Mouse (Mus musculus) left cerebral cortex, postnatal 14 days (tissue): ENCODE measurements around the gene Rcl1. TPM values are rescaled to one million over a fixed set of nuclear protein-coding genes. Genes with fewer than 3 reads are reported as not detected.

ENCODE experiments used
- DNase-seq, 2 experiments: peaks; one replicate each; pipeline ENCODE4 v3.0.0; 2021 to 2022; ENCODE audit warnings: low spot score in 2 of 2, mixed read lengths in 1 of 2
- intact Hi-C: fragments of 180-260 bp; cut with DNase I; formaldehyde crosslinking; loops from one replicate; pipeline ENCODE4 v1.15.1; 2025
- long read RNA-seq, 2 experiments: library from polyadenylated mRNA; stranded (forward); transcript quantifications; one replicate each; pipeline ENCODE4 v2.0.0; 2021
- total RNA-seq, 2 experiments: library from RNA; stranded (reverse); gene quantifications; 2 replicates each; pipeline ENCODE4 v1.2.3; 2021

The Rcl1 gene
- 10 to 100 TPM; 12.7 to 15.6 TPM for total RNA-seq
- long read RNA-seq, experiment 1, transcript Rcl1-201 (9 exons, 1,803 nt): major isoform, 18 of 20 reads
- long read RNA-seq, experiment 1, partial matches to known transcripts: 0 of 20 reads
- long read RNA-seq, experiment 1, other reads (novel, unspliced or antisense): 2 of 20 reads
- long read RNA-seq, experiment 2, transcript Rcl1-201 (9 exons, 1,803 nt): major isoform, 11 of 11 reads
- long read RNA-seq, experiment 2, partial matches to known transcripts: 0 of 11 reads
- long read RNA-seq, experiment 2, other reads (novel, unspliced or antisense): 0 of 11 reads

GRCm38 (mm10) chr19:29100874-29101542 is at the start of gene Rcl1:
Gene Rcl1 (plus strand): TSS chr19:29101375.
- intact Hi-C loops: loop anchor here (10.0 kb wide), 1 partner anchor 154 kb away; the partner anchor contains the start of gene Jak2
- peak; percentile 96 for DNase-seq

- intact Hi-C loops: no loop called here
- DNase-seq: no peak
Measured at GRCm38 (mm10) chr19:29052786-29053185, 48.4 kb upstream of the Rcl1 start.

- no peak for DNase-seq
- intact Hi-C loops: no loop called here
Measured at GRCm38 (mm10) chr19:29054594-29054993, 46.6 kb upstream of the Rcl1 start.

GRCm38 (mm10) chr19:29055469-29055868 is 45.7 kb upstream of the Rcl1 start:
- intact Hi-C loops: no loop called here
- no peak for DNase-seq

GRCm38 (mm10) chr19:29058741-29059140 is 42.4 kb upstream of the Rcl1 start:
- no peak for DNase-seq
- intact Hi-C loops: no loop called here

GRCm38 (mm10) chr19:29059688-29060087 is 41.5 kb upstream of the Rcl1 start:
- intact Hi-C loops: loop anchor here (5.0 to 10.0 kb wide), 2 partner anchors 193 to 445 kb away; partner anchors contain the start of gene Jak2
- DNase-seq: no peak

- no peak for DNase-seq
- intact Hi-C loops: loop anchor here (5.0 to 10.0 kb wide), 2 partner anchors 192 to 445 kb away; partner anchors contain the start of gene Jak2
Measured at GRCm38 (mm10) chr19:29060299-29060698, 40.9 kb upstream of the Rcl1 start.

GRCm38 (mm10) chr19:29063009-29063408 is 38.2 kb upstream of the Rcl1 start:
- intact Hi-C loops: loop anchor here (5.0 to 10.0 kb wide), 2 partner anchors 189 to 442 kb away; partner anchors contain the start of gene Jak2
- no peak for DNase-seq

- peak; percentile 93 to 94 for DNase-seq
- intact Hi-C loops: loop anchor here (2.0 to 10.0 kb wide), 3 partner anchors 189 to 441 kb away; partner anchors contain the start of gene Jak2
Measured at GRCm38 (mm10) chr19:29063577-29064363, 37.4 kb upstream of the Rcl1 start.

- DNase-seq: no peak
- intact Hi-C loops: loop anchor here (2.0 to 10.0 kb wide), 3 partner anchors 188 to 440 kb away; partner anchors contain the start of gene Jak2
Measured at GRCm38 (mm10) chr19:29064451-29065102, 36.6 kb upstream of the Rcl1 start.

GRCm38 (mm10) chr19:29066981-29067471 is 34.1 kb upstream of the Rcl1 start:
- no peak for DNase-seq
- intact Hi-C loops: loop anchor here (10.0 kb wide), 1 partner anchor 438 kb away; no protein-coding TSS in a partner anchor

GRCm38 (mm10) chr19:29069195-29069594 is 32.0 kb upstream of the Rcl1 start:
- DNase-seq: no peak
- intact Hi-C loops: loop anchor here (10.0 kb wide), 1 partner anchor 436 kb away; no protein-coding TSS in a partner anchor

- DNase-seq: no peak
- intact Hi-C loops: no loop called here
Measured at GRCm38 (mm10) chr19:29074802-29075201, 26.4 kb upstream of the Rcl1 start.

GRCm38 (mm10) chr19:29088628-29089027 is 12.5 kb upstream of the Rcl1 start:
- intact Hi-C loops: no loop called here
- no peak for DNase-seq

- intact Hi-C loops: no loop called here
- no peak for DNase-seq
Measured at GRCm38 (mm10) chr19:29092194-29092593, 9.0 kb upstream of the Rcl1 start.

- intact Hi-C loops: no loop called here
- no peak for DNase-seq
Measured at GRCm38 (mm10) chr19:29099106-29099505, 2.1 kb upstream of the Rcl1 start.

- no peak for DNase-seq
- intact Hi-C loops: no loop called here
Measured at GRCm38 (mm10) chr19:29099596-29099995, 1.6 kb upstream of the Rcl1 start.

- no peak for DNase-seq
- intact Hi-C loops: loop anchor here (10.0 kb wide), 1 partner anchor 155 kb away; the partner anchor contains the start of gene Jak2
Measured at GRCm38 (mm10) chr19:29100261-29100660, 914 bp upstream of the Rcl1 start.

GRCm38 (mm10) chr19:29101591-29101990 is 416 bp downstream of the Rcl1 start:
- DNase-seq: peak; percentile 26 to 40
- intact Hi-C loops: loop anchor here (10.0 kb wide), 1 partner anchor 153 kb away; the partner anchor contains the start of gene Jak2
